Mouse (Mus musculus): Measurements from ENCODE around the gene Epb41l4b. TPM values are rescaled to one million over a fixed set of nuclear protein-coding genes. Genes with fewer than 3 reads are reported as not detected.

The Epb41l4b gene
- total and polyA plus RNA-seq, 3 experiments: 0.93 to 4.9 (median 2.0) TPM

GRCm38 (mm10) chr4:56949494-56949893, 193.7 kb downstream of the Epb41l4b start:
- Histone ChIP-seq H3K27me3 (replicated peaks) (no peaks in the 10 kb centered on the region), H3K36me3 (replicated peaks in 1 of 2; ENCODE audit: control insufficient read depth in 1 of 2, insufficient read depth in 1 of 2, low read length in 1 of 2) (peaks cover 0 to 3% of the 10 kb centered on the region in 2 experiments), H3K9ac (ENCODE audit: insufficient read depth, low read depth) (no peak overlapping the region), H3K4me1 (ENCODE audit: control insufficient read depth in 1 of 2, insufficient read depth in 2 of 2) (peaks cover 5 to 23% of the 10 kb centered on the region in 2 experiments), H3K4me3 (replicated peaks in 1 of 3; ENCODE audit: low read depth in 2 of 3, low read length in 2 of 3, poor library complexity in 1 of 3) (no peak overlapping the region), H3K79me2 (replicated peaks; ENCODE audit: control insufficient read depth, extremely low read depth, insufficient read depth, poor library complexity, severe bottlenecking) (peaks cover 6% of the 10 kb centered on the region), H3K4me2 (ENCODE audit: insufficient read depth, low read depth, poor library complexity, severe bottlenecking) (no peak overlapping the region), H3K27ac (ENCODE audit: insufficient read depth, low read depth) (no peak overlapping the region), H3K9me3 (replicated peaks; ENCODE audit: low read length) (no peaks in the 10 kb centered on the region)
- no peak for DNase-seq (ENCODE audit: extremely low read depth)
- dilution Hi-C loops (cut with MboI; ENCODE audit: extremely low pct_ligation_motif_present, extremely low pct_unique_long_range_greater_than_20kb, low sequenced_read_pairs): no loop called here
- TF ChIP-seq TBP (conservative IDR thresholded peaks at IDR 0.05; ENCODE audit: low read depth, low read length): no peak
- TF ChIP-seq POLR2A (IDR thresholded peaks at IDR 0.05; ENCODE audit: low read depth, low read length): no peak
- no peak for TF ChIP-seq ZNF384 (IDR thresholded peaks at IDR 0.05; ENCODE audit: low read depth, low read length)
- TF ChIP-seq PAX5 (IDR thresholded peaks at IDR 0.05; ENCODE audit: low read length): no peak
- no peak for TF ChIP-seq CTCF (conservative IDR thresholded peaks at IDR 0.05 in 1 of 2, IDR thresholded peaks at IDR 0.05 in 1 of 2; ENCODE audit: low read depth in 2 of 2, low read length in 2 of 2)
- no peak for TF ChIP-seq TCF12 (IDR thresholded peaks at IDR 0.05; ENCODE audit: low read depth, low read length)
- no peak for TF ChIP-seq SMC3 (IDR thresholded peaks at IDR 0.05; ENCODE audit: low read depth, low read length)
- TF ChIP-seq UBTF (IDR thresholded peaks at IDR 0.05; ENCODE audit: low read depth, low read length): no peak
- no peak for TF ChIP-seq MEF2A (IDR thresholded peaks at IDR 0.05; ENCODE audit: borderline replicate concordance, low read depth, low read length)
- no peak for TF ChIP-seq MAX (IDR thresholded peaks at IDR 0.05; ENCODE audit: low read length)
- TF ChIP-seq POLR2AphosphoS2 (IDR thresholded peaks at IDR 0.05; ENCODE audit: low read depth, low read length): no peak
- in situ Hi-C loops (cut with MboI; ENCODE audit: low pct_ligation_motif_present, low pct_unique_long_range_greater_than_20kb, low sequenced_read_pairs): no loop called here

DNA sequence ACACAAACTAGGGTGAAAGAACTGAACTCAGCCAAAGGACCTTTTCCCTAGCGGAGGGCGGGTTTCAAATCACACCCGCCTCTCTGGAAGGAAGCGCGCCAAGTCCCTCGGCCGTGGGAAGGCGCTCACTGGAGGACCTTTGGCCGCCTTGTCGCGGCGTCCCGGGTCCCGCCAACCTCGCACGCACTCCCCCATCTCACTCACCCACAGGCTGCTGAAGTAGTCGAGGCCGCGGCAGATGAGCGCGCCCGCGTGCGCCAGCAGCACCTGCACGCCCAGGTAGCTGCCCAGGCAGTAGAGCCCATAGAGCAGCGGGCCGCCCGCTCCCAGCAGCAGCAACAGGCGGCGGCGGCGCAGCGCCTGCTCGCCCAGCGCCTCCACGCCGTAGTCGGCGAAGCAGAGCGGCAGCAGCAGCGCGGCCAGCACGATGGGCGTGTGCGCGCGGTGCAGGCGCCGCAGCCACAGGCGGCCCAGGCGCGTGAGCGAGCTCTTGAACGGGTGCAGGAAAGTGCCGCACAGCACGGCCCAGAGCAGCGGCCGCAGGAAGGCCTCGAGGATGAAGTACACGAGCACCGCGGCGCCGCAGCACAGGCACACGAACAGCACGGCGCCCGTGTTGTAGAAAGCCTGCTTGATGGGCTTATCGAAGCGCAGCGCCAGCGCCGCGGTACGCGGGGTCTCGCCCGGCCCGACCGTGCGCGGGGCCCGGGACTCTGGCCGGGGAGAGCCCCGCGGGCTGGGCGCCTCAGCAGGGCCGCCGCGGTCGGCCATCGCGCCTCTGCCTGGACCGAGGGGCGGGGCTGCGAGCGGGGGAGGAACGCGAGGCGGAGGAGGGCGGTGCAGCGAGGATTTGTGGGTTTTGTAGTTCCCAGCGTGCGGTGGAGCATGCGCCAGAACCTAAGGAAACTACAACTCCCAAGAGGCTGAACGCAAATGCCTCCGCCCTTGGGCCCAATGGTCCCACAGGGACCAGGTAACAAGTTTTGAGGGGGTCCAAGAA, 196.3 kb downstream of the Epb41l4b start, which contains the start of gene Tmem245:
TSS of gene Tmem245 (minus strand) at position 797 of the 1,000 bp plus-strand sequence.
- Histone ChIP-seq H3K79me2 (replicated peaks; ENCODE audit: control insufficient read depth, extremely low read depth, insufficient read depth, poor library complexity, severe bottlenecking) (peaks cover 10% of the 10 kb centered on the region), H3K4me2 (ENCODE audit: insufficient read depth, low read depth, poor library complexity, severe bottlenecking) (peak within 1 kb of the TSS; percentile 77; the same call in 1 of the 2 replicates), H3K4me3 (replicated peaks in 1 of 3; ENCODE audit: low read depth in 2 of 3, low read length in 2 of 3, poor library complexity in 1 of 3) (peak within 1 kb of the TSS; percentile 72 to 94 (median 80)), H3K4me1 (ENCODE audit: control insufficient read depth in 1 of 2, insufficient read depth in 2 of 2) (peaks cover 9 to 46% of the 10 kb centered on the region in 2 experiments), H3K27me3 (replicated peaks) (no peaks in the 10 kb centered on the region), H3K27ac (ENCODE audit: insufficient read depth, low read depth) (peak within 1 kb of the TSS; percentile 21; the same call in 1 of the 2 replicates), H3K9me3 (replicated peaks; ENCODE audit: low read length) (no peaks in the 10 kb centered on the region), H3K9ac (ENCODE audit: insufficient read depth, low read depth) (peak within 1 kb of the TSS; percentile 75), H3K36me3 (replicated peaks in 1 of 2; ENCODE audit: control insufficient read depth in 1 of 2, insufficient read depth in 1 of 2, low read length in 1 of 2) (peaks cover 0 to 12% of the 10 kb centered on the region in 2 experiments)
- dilution Hi-C loops (cut with MboI; ENCODE audit: extremely low pct_ligation_motif_present, extremely low pct_unique_long_range_greater_than_20kb, low sequenced_read_pairs): no loop called here
- peak; percentile 97 for DNase-seq (ENCODE audit: extremely low read depth)
- in situ Hi-C loops (cut with MboI; ENCODE audit: low pct_ligation_motif_present, low pct_unique_long_range_greater_than_20kb, low sequenced_read_pairs): no loop called here
- TF ChIP-seq GABPA (IDR thresholded peaks at IDR 0.05; ENCODE audit: insufficient replicate concordance, low read depth, low read length) (peak; percentile 81; the same call in 1 of the 2 replicates), HCFC1 (IDR thresholded peaks at IDR 0.05; ENCODE audit: low read depth, low read length) (peak; percentile 99), KAT2A (IDR thresholded peaks at IDR 0.05; ENCODE audit: insufficient replicate concordance, low read length) (peak; percentile 98), NELFE (IDR thresholded peaks at IDR 0.05; ENCODE audit: low read depth, low read length) (peak; percentile 87), MAX (IDR thresholded peaks at IDR 0.05; ENCODE audit: low read length) (peak; percentile 64), USF1 (IDR thresholded peaks at IDR 0.05; ENCODE audit: low read depth, low read length) (no peak), MXI1 (IDR thresholded peaks at IDR 0.05; ENCODE audit: low read depth, low read length) (peak; percentile 85), E2F4 (IDR thresholded peaks at IDR 0.05; ENCODE audit: insufficient replicate concordance, low read depth, low read length) (no peak), MYC (IDR thresholded peaks at IDR 0.05; ENCODE audit: low read depth, low read length) (peak; percentile 87), CHD2 (IDR thresholded peaks at IDR 0.05; ENCODE audit: low read length) (peak; percentile 68), ELF1 (IDR thresholded peaks at IDR 0.05; ENCODE audit: low read depth, low read length) (peak; percentile 70), POLR2A (IDR thresholded peaks at IDR 0.05; ENCODE audit: low read depth, low read length) (peak; percentile 77), MAZ (IDR thresholded peaks at IDR 0.05; ENCODE audit: low read depth, low read length) (peak; percentile 93), SIN3A (IDR thresholded peaks at IDR 0.05; ENCODE audit: low read length) (peak; percentile 71), BHLHE40 (IDR thresholded peaks at IDR 0.05; ENCODE audit: low read depth, low read length) (peak; percentile 32; the same call in 1 of the 2 replicates), NRF1 (IDR thresholded peaks at IDR 0.05; ENCODE audit: low read depth, low read length) (peak; percentile 82), RCOR1 (conservative IDR thresholded peaks at IDR 0.05; ENCODE audit: low read depth, low read length) (0 out of 2 replicates have a peak, but pooled peaks have one; percentile 25), RAD21 (IDR thresholded peaks at IDR 0.05; ENCODE audit: low read depth, low read length) (no peak), CHD1 (IDR thresholded peaks at IDR 0.05; ENCODE audit: low read depth, low read length) (peak; percentile 26; the same call in 1 of the 2 replicates), MEF2A (IDR thresholded peaks at IDR 0.05; ENCODE audit: borderline replicate concordance, low read depth, low read length) (peak; percentile 70), PAX5 (IDR thresholded peaks at IDR 0.05; ENCODE audit: low read length) (no peak), TBP (conservative IDR thresholded peaks at IDR 0.05; ENCODE audit: low read depth, low read length) (0 out of 2 replicates have a peak, but pooled peaks have one; percentile 26), ZMIZ1 (IDR thresholded peaks at IDR 0.05; ENCODE audit: low read depth, low read length) (peak; percentile 72)

Data from CH12.LX (cell line).